Mouse (Mus musculus): ENCODE results near the gene Exoc2. TPM values are rescaled to one million over a fixed set of nuclear protein-coding genes. Genes with fewer than 3 reads are reported as not detected.

Exoc2 gene
- polyA plus RNA-seq, 2 experiments from 2014 or later = 71.5 to 76.1 TPM

- ATAC-seq = peak; percentile 74
These were observed 207.0 kb downstream of the Exoc2 start for GRCm38 (mm10) chr13:30766636-30767476.

- ATAC-seq = no peak
These were observed 208.0 kb downstream of the Exoc2 start for GRCm38 (mm10) chr13:30765906-30766305.

GRCm38 (mm10) chr13:30764014-30764740 lies 209.7 kb downstream of the Exoc2 start:
- ATAC-seq = no peak

Other genes with a start within 250 kb of the Exoc2 start
- gene Irf4, start 224.9 kb downstream of the Exoc2 start, polyA plus RNA-seq (2017; shearing (Covaris generic)) = 10 to 100 TPM; 23.8 to 26.4 TPM
- gene Hus1b, start 26.3 kb downstream of the Exoc2 start, polyA plus RNA-seq (2017; shearing (Covaris generic)) = not detected
- under 1 TPM in 1 of 2 experiments, not detected in 1; 0.19 TPM for gene Gm5447, start 111 bp upstream of the Exoc2 start, polyA plus RNA-seq (2017; shearing (Covaris generic))